Mouse (Mus musculus) lung, postnatal 0 days (tissue): ENCODE measurements at regions not wholly inside any gene's neighbourhood (a gene's known extent, or its start where the extent isn't known, plus 50 kb on each side); places are given as distances from the start of the nearest gene placed in this dataset.

Source experiments
- CTCF ChIP-seq: IDR thresholded peaks from 2 replicates; pipeline ENCODE4 v1.5.1; 2016; ENCODE audit warnings: antibody characterized with exemption, mild to moderate bottlenecking
- EP300 ChIP-seq: IDR thresholded peaks from 2 replicates; pipeline ENCODE4 v1.6.1; 2016; ENCODE audit warnings: antibody characterized with exemption, mild to moderate bottlenecking, control low read depth

GRCm38 (mm10) chr10:118046831-118047230 is 94.8 kb upstream of the Mdm1 start:
- TF ChIP-seq CTCF (no peak), EP300 (no peak)
